Mouse (Mus musculus) megakaryocyte, embryonic 14.5 days (primary cell): ENCODE data around the gene Fgfr2. TPM values are rescaled to one million over a fixed set of nuclear protein-coding genes. Genes with fewer than 3 reads are reported as not detected.

Experiments used
- H3K27me3 ChIP-seq: replicated peaks from 2 replicates; pipeline ENCODE3; 2012; ENCODE audit warnings: inconsistent platforms
- H3K36me3 ChIP-seq: replicated peaks from 2 replicates; pipeline ENCODE3; 2012; ENCODE audit warnings: low read length, inconsistent platforms, mixed read lengths
- H3K4me1 ChIP-seq: 2 replicates; pipeline ENCODE4 v1.6.1; 2012; ENCODE audit warnings: inconsistent platforms
- H3K4me3 ChIP-seq: replicated peaks from 2 replicates; pipeline ENCODE3; 2012; ENCODE audit warnings: moderate library complexity, mild to moderate bottlenecking, inconsistent platforms
- H3K9me3 ChIP-seq: 2 replicates; pipeline ENCODE4 v1.6.1; 2012; ENCODE audit warnings: inconsistent platforms
- FLI1 ChIP-seq: IDR thresholded peaks from 2 replicates; pipeline ENCODE4 v1.6.1; 2012; ENCODE audit warnings: low read length, inconsistent platforms, mixed read lengths
- GATA1 ChIP-seq: IDR thresholded peaks from 3 replicates; pipeline ENCODE4 v1.6.1; 2012; ENCODE audit warnings: mixed read lengths, low read length, inconsistent platforms, borderline replicate concordance
- polyA plus RNA-seq: library from polyadenylated mRNA; stranded (reverse); fragments of >175 nt; gene quantifications from 2 replicates; pipeline ENCODE4 v1.2.3, GENCODE M21; 2012; ENCODE audit warnings: low replicate concordance; ENCODE audit not compliant: insufficient read depth

Gene Fgfr2
- polyA plus RNA-seq, 1 experiment = 0.45 TPM

- Histone ChIP-seq H3K4me1 (no peaks in the 10 kb centered on the region), H3K4me3 (no peak overlapping the region), H3K36me3 (no peaks in the 10 kb centered on the region), H3K27me3 (peaks cover 15% of the 10 kb centered on the region), H3K9me3 (peaks cover 3% of the 10 kb centered on the region; the same call in 1 of the 2 replicates)
- no peak for TF ChIP-seq GATA1
- no peak for TF ChIP-seq FLI1
Measured at GRCm38 (mm10) chr7:130324716-130325401, 2798.3 kb downstream of the Fgfr2 start.

GRCm38 (mm10) chr7:130323766-130324165 lies 2799.4 kb downstream of the Fgfr2 start:
- TF ChIP-seq FLI1 (no peak), GATA1 (no peak)
- H3K4me3 ChIP-seq = no peak overlapping the region
- no peaks in the 10 kb centered on the region for H3K4me1 ChIP-seq
- H3K27me3 ChIP-seq = peaks cover 13% of the 10 kb centered on the region
- no peaks in the 10 kb centered on the region for H3K36me3 ChIP-seq
- peaks cover 3% of the 10 kb centered on the region; the same call in 1 of the 2 replicates for H3K9me3 ChIP-seq

- no peaks in the 10 kb centered on the region for H3K27me3 ChIP-seq
- no peak overlapping the region for H3K4me3 ChIP-seq
- TF ChIP-seq FLI1 = no peak
- no peak for TF ChIP-seq GATA1
- no peaks in the 10 kb centered on the region for H3K4me1 ChIP-seq
- H3K36me3 ChIP-seq = no peaks in the 10 kb centered on the region
- H3K9me3 ChIP-seq = peaks cover 3% of the 10 kb centered on the region; the same call in 1 of the 2 replicates
Measured at GRCm38 (mm10) chr7:130319799-130320556, 2803.2 kb downstream of the Fgfr2 start.

GRCm38 (mm10) chr7:130316294-130316693 lies 2806.9 kb downstream of the Fgfr2 start:
- no peaks in the 10 kb centered on the region for H3K27me3 ChIP-seq
- H3K36me3 ChIP-seq = no peaks in the 10 kb centered on the region
- no peaks in the 10 kb centered on the region; the same call in 1 of the 2 replicates for H3K9me3 ChIP-seq
- H3K4me1 ChIP-seq = no peaks in the 10 kb centered on the region
- TF ChIP-seq FLI1 (no peak), GATA1 (no peak)
- no peak overlapping the region for H3K4me3 ChIP-seq

- Histone ChIP-seq H3K4me1 (no peaks in the 10 kb centered on the region), H3K36me3 (no peaks in the 10 kb centered on the region), H3K27me3 (no peaks in the 10 kb centered on the region), H3K9me3 (no peaks in the 10 kb centered on the region; the same call in 1 of the 2 replicates), H3K4me3 (no peak overlapping the region)
- TF ChIP-seq FLI1 (no peak), GATA1 (no peak)
Measured at GRCm38 (mm10) chr7:130315221-130315620, 2807.9 kb downstream of the Fgfr2 start.

- Histone ChIP-seq H3K9me3 (no peaks in the 10 kb centered on the region; the same call in 1 of the 2 replicates), H3K4me3 (no peak overlapping the region), H3K4me1 (no peaks in the 10 kb centered on the region), H3K27me3 (no peaks in the 10 kb centered on the region), H3K36me3 (no peaks in the 10 kb centered on the region)
- TF ChIP-seq FLI1 (no peak), GATA1 (no peak)
Measured at GRCm38 (mm10) chr7:130314658-130315057, 2808.5 kb downstream of the Fgfr2 start.

- no peaks in the 10 kb centered on the region for H3K4me1 ChIP-seq
- H3K4me3 ChIP-seq = no peak overlapping the region
- no peaks in the 10 kb centered on the region for H3K9me3 ChIP-seq
- no peaks in the 10 kb centered on the region for H3K36me3 ChIP-seq
- H3K27me3 ChIP-seq = no peaks in the 10 kb centered on the region
- TF ChIP-seq GATA1 = no peak
- no peak for TF ChIP-seq FLI1
Measured at GRCm38 (mm10) chr7:130311362-130311761, 2811.8 kb downstream of the Fgfr2 start.

- Histone ChIP-seq H3K4me3 (no peak overlapping the region), H3K27me3 (no peaks in the 10 kb centered on the region), H3K36me3 (no peaks in the 10 kb centered on the region), H3K9me3 (no peaks in the 10 kb centered on the region), H3K4me1 (no peaks in the 10 kb centered on the region)
- TF ChIP-seq FLI1 (no peak), GATA1 (no peak)
Measured at GRCm38 (mm10) chr7:130309180-130309579, 2814.0 kb downstream of the Fgfr2 start.

GRCm38 (mm10) chr7:130307036-130307435 lies 2816.1 kb downstream of the Fgfr2 start:
- H3K36me3 ChIP-seq = no peaks in the 10 kb centered on the region
- H3K4me3 ChIP-seq = no peak overlapping the region
- TF ChIP-seq GATA1 (no peak), FLI1 (no peak)
- no peaks in the 10 kb centered on the region for H3K27me3 ChIP-seq
- peaks cover 8% of the 10 kb centered on the region; the same call in 1 of the 2 replicates for H3K9me3 ChIP-seq
- no peaks in the 10 kb centered on the region for H3K4me1 ChIP-seq

- no peak overlapping the region for H3K4me3 ChIP-seq
- H3K27me3 ChIP-seq = no peaks in the 10 kb centered on the region
- H3K4me1 ChIP-seq = no peaks in the 10 kb centered on the region
- peaks cover 22% of the 10 kb centered on the region for H3K9me3 ChIP-seq
- H3K36me3 ChIP-seq = no peaks in the 10 kb centered on the region
- TF ChIP-seq FLI1 = no peak
- no peak for TF ChIP-seq GATA1
Measured at GRCm38 (mm10) chr7:130304642-130305041, 2818.5 kb downstream of the Fgfr2 start.
